Mouse (Mus musculus): Measurements from ENCODE around the gene Gm37240.

The Gm37240 gene

GRCm38 (mm10) chr3:85887239-85887827 is at the start of gene Gm37240, which contains the start of gene Glt28d2:
Gene Gm37240 (minus strand): TSS chr3:85887518.
Gene Glt28d2 (minus strand): TSS chr3:85887516.
- in situ Hi-C loops (cut with MboI; ENCODE audit: unreplicated experiment in 2 of 2) = no loop called here

DNA sequence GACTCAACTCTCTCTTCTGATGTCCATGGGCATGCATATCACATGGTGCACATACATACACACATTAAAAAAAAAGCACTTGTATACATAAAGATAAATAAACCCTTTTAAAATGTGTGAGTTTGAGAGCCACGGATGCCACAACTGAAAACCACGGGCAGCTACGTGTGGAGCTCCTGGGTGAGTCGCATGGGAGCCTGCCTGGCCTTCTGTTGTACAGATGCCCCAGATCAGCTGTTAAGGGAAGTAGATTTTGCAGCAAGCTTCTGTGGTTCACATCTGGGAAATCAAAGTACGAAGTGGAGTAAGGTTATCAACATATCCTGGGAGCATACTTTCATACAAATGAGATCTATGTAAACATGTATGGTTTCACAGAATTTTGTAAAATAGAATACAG is 46.3 kb upstream of the Gm37240 start:
- in situ Hi-C loops (cut with MboI; ENCODE audit: unreplicated experiment in 2 of 2) = no loop called here

- in situ Hi-C loops (cut with MboI; ENCODE audit: unreplicated experiment in 2 of 2) = no loop called here
Measured at GRCm38 (mm10) chr3:85931859-85932258, 44.5 kb upstream of the Gm37240 start.

DNA sequence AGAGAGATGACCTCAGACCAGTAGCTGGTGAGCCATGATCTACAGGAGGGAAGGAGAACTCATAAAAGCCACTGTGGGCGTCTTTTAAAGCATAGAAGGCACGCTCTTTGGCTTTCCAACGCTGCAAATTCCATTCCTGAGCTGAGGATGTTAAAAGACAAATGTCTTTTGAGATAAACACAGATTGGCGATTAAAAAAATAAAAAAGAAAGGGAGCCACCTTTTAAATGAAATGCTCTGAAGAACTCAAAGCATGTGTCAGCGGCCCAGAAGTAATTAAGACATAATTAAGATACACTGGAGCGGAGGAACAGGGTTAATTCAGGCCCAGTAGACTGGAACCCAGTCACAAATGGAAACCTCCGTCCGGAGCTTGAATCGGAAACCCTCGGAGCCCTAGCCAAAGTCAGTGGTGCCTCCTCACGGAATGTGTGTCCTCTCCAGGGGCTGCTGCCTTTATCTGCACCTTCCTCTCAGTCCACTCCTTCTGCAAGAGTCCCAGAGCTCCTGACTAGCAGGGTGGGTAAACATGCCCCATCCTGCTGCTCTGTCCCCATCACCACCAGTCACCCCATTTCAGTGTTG is 43.4 kb upstream of the Gm37240 start:
- in situ Hi-C loops (cut with MboI; ENCODE audit: unreplicated experiment in 2 of 2) = no loop called here

- in situ Hi-C loops (cut with MboI; ENCODE audit: unreplicated experiment in 2 of 2) = no loop called here
Measured at GRCm38 (mm10) chr3:85929711-85930110, 42.4 kb upstream of the Gm37240 start.

GRCm38 (mm10) chr3:85928140-85928611 is 40.9 kb upstream of the Gm37240 start:
- in situ Hi-C loops (cut with MboI; ENCODE audit: unreplicated experiment in 2 of 2) = no loop called here

- in situ Hi-C loops (cut with MboI; ENCODE audit: unreplicated experiment in 2 of 2) = no loop called here
Measured at GRCm38 (mm10) chr3:85927296-85927695, 40.0 kb upstream of the Gm37240 start.

GRCm38 (mm10) chr3:85923954-85924945 is 36.9 kb upstream of the Gm37240 start:
- in situ Hi-C loops (cut with MboI; ENCODE audit: unreplicated experiment in 2 of 2) = loop anchor here (5.0 to 25.0 kb wide), 3 partner anchors 217 to 1587 kb away; no protein-coding TSS in a partner anchor

DNA sequence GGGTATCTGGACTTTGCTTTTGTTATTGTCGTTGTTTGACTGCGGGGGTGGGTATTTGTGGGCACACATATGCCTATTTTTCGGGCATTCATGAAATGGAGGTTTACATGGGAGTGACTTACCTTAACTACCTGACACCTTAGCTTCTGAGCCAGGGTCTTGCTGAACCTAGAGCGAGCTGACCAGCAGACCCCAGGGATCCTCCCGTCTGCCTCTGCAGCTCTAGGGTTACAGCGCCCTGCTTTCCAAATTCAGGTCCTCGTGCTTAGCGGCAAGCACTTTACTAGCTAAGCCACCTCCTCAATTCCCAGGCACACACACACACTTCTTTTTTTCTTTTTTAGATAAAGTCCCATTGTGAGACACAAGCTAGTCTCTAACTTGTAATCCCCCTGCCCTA is 36.0 kb upstream of the Gm37240 start:
- in situ Hi-C loops (cut with MboI; ENCODE audit: unreplicated experiment in 2 of 2) = loop anchor here (5.0 to 25.0 kb wide), 3 partner anchors 216 to 1586 kb away; no protein-coding TSS in a partner anchor

GRCm38 (mm10) chr3:85922331-85922730 is 35.0 kb upstream of the Gm37240 start:
- in situ Hi-C loops (cut with MboI; ENCODE audit: unreplicated experiment in 2 of 2) = loop anchor here (5.0 to 25.0 kb wide), 3 partner anchors 215 to 1585 kb away; no protein-coding TSS in a partner anchor

- in situ Hi-C loops (cut with MboI; ENCODE audit: unreplicated experiment in 2 of 2) = loop anchor here (5.0 to 25.0 kb wide), 3 partner anchors 213 to 1583 kb away; no protein-coding TSS in a partner anchor
Measured at GRCm38 (mm10) chr3:85920671-85921070, 33.4 kb upstream of the Gm37240 start.

GRCm38 (mm10) chr3:85917600-85917999 is 30.3 kb upstream of the Gm37240 start:
- in situ Hi-C loops (cut with MboI; ENCODE audit: unreplicated experiment in 2 of 2) = loop anchor here (25.0 kb wide), 2 partner anchors 1305 to 1580 kb away; no protein-coding TSS in a partner anchor

DNA sequence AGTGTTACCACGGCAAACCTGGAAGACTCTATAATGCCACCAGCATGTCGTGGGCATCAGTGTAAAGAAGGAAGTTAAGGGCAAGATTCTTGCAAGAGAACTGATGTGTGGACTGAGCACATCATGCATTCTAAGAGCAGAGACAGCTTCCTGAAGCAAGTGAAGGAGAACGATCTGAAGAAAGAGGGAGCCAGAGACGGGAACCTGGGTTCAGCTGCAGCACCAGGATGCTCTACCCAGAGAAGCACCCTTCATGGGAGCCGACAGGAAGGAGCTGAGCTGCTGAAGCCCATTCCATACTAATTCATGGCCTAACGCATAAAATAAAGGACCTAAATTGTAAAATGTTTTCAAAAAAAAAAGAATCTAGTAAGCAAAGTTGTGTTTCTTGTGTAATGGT is 27.5 kb upstream of the Gm37240 start:
- in situ Hi-C loops (cut with MboI; ENCODE audit: unreplicated experiment in 2 of 2) = loop anchor here (25.0 kb wide), 2 partner anchors 1303 to 1578 kb away; no protein-coding TSS in a partner anchor

DNA sequence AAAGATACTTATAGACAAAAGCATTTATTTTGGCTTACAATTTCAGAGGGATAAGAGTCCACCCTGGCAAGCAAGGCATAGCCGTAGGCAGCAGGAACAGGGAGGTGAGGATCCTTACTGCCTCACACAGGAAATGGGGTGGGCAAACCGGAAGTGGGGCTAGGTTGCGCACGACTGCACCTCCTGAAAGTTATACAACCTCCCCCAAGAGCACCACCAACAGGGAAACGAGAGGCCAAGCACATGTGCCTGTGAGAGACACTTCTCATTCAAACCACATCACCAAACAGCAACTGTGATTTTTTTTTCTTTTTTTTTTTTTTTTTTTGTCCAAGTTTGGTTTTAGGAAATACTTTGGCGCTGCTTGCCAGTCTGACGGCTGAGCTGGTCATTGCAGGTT is 19.8 kb upstream of the Gm37240 start:
- in situ Hi-C loops (cut with MboI; ENCODE audit: unreplicated experiment in 2 of 2) = loop anchor here (25.0 kb wide), 2 partner anchors 1295 to 1570 kb away; no protein-coding TSS in a partner anchor

GRCm38 (mm10) chr3:85904371-85904770 is 17.1 kb upstream of the Gm37240 start:
- in situ Hi-C loops (cut with MboI; ENCODE audit: unreplicated experiment in 2 of 2) = loop anchor here (25.0 kb wide), 2 partner anchors 1292 to 1567 kb away; no protein-coding TSS in a partner anchor

DNA sequence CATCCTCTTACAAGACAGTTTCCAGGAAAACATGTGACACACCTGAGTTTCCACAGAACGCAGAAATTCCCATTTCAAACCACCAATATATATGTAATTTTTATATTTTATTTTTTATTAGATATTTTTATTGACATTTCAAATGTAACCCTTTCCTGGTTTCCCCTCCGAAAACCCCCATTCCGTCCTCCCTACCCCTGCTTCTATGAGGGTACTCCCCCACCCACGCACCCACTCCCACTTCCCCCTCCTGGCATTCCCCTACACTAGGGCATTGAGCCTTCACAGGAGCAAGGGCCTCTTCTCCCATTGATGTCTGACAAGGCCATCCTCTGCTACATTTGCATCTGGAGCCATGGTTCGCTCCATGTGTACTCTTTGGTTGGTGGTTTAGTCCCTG is 7.7 kb upstream of the Gm37240 start:
- in situ Hi-C loops (cut with MboI; ENCODE audit: unreplicated experiment in 2 of 2) = no loop called here

- in situ Hi-C loops (cut with MboI; ENCODE audit: unreplicated experiment in 2 of 2) = no loop called here
Measured at GRCm38 (mm10) chr3:85891571-85891970, 4.3 kb upstream of the Gm37240 start.

- in situ Hi-C loops (cut with MboI; ENCODE audit: unreplicated experiment in 2 of 2) = no loop called here
Measured at GRCm38 (mm10) chr3:85888221-85888671, 928 bp upstream of the Gm37240 start.

DNA sequence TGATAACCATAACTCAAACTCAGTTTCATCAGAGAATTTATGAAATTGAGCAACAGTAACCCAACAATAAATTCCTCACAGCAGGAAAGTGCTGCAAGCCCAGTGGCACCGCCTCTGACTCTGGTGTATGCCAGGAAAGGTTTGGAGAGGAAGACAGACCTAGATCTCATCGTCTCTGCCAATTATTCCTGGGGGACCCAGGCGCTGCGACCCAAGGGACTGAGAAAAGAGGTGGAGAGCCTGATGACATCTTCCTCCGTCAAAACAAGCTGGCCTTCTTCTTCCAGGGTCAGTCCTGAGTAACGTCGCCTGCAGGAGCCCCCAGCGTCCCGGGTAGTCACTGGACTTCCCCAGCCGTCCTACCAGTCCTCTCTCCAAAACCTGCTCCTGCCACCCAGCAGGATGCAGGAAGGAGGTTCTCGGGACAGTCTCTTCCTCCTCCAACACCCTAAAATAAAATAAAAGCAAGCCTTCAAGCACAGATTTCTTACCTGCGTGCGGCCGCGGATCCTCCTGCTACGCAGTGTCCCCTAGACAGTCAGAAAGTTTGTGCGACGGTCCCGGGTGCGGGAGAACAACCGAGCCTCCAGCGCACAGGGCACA is 581 bp downstream of the Gm37240 start:
- in situ Hi-C loops (cut with MboI; ENCODE audit: unreplicated experiment in 2 of 2) = no loop called here

DNA sequence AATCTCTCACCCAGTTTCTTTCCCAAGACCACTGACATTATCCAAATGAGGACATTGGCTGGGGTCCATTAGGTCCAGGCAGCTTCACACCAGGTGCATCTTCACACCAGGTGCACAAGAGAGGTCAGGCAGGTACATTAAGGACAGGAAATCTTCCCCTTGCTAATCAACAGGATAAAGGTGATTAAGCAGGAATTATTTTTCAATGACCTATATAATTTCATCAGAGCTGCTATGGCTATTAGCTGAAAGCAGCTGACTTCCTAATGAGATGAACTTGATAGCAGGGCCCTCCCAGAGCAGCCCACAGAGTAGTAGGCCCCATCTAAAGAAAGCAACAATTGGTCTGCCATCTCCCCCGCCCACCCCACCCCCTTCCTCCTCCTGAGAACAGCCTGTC is 1.4 kb downstream of the Gm37240 start:
- in situ Hi-C loops (cut with MboI; ENCODE audit: unreplicated experiment in 2 of 2) = no loop called here
